Mouse (Mus musculus): ENCODE measurements around the gene 4930507D05Rik.
"Not testable (repeated sequence)": the region's sequence is repeated elsewhere in the genome, so short reads cannot be mapped to it uniquely, and the experiment has no call there.

4930507D05Rik gene

GRCm38 (mm10) chr10:62481108-62481852, 32.0 kb downstream of the 4930507D05Rik start:
- DNase-seq, result no peak

- DNase-seq, result no peak
Observed at GRCm38 (mm10) chr10:62485878-62486582, 36.7 kb downstream of the 4930507D05Rik start.

- peak; percentile 98 for DNase-seq
Observed at GRCm38 (mm10) chr10:62486618-62487415, 37.5 kb downstream of the 4930507D05Rik start, which contains the start of gene Vps26a. Gene Vps26a, minus strand, starts transcription at chr10:62486805.

- DNase-seq, result peak; percentile 14
Observed at GRCm38 (mm10) chr10:62488266-62488665, 39.0 kb downstream of the 4930507D05Rik start.

GRCm38 (mm10) chr10:62491681-62492080, 42.4 kb downstream of the 4930507D05Rik start:
- DNase-seq, result not testable (repeated sequence)

GRCm38 (mm10) chr10:62500088-62500915, 51.0 kb downstream of the 4930507D05Rik start:
- DNase-seq, result peak; percentile 44

All from right cerebral cortex, postnatal 25 days (tissue).